Mouse (Mus musculus): ENCODE measurements around the gene Pip5kl1.

GRCm38 (mm10) chr2:32556019-32556418, 18.6 kb upstream of the Pip5kl1 start:
- TF ChIP-seq CTCF (IDR thresholded peaks at IDR 0.05; ENCODE audit: control insufficient read depth, insufficient read depth, insufficient replicate concordance, low read depth, low read length) = no peak
- TF ChIP-seq POLR2A (IDR thresholded peaks at IDR 0.05; ENCODE audit: control insufficient read depth, low read depth, low read length) = no peak
